Mouse (Mus musculus) kidney, adult 2 months (tissue): ENCODE data around the gene Clic4. TPM values are rescaled to one million over a fixed set of nuclear protein-coding genes. Genes with fewer than 3 reads are reported as not detected.

Experiments
- DNase-seq: peaks from one replicate; pipeline ENCODE4 v3.0.0; 2021
- H3K27ac ChIP-seq: fragments of 200-500 bp; 2 replicates; pipeline ENCODE4 v1.5.1; 2012; ENCODE audit warnings: low read depth, low read length, control low read depth, inconsistent platforms; ENCODE audit not compliant: insufficient read depth
- H3K27me3 ChIP-seq: fragments of 200-500 bp; replicated peaks from 2 replicates; pipeline ENCODE4 v1.6.1; 2012; ENCODE audit warnings: mild to moderate bottlenecking, moderate library complexity, low read length, inconsistent platforms; ENCODE audit not compliant: control insufficient read depth, insufficient read depth
- H3K36me3 ChIP-seq: fragments of 200-500 bp; 2 replicates; pipeline ENCODE4 v1.6.1; 2012; ENCODE audit warnings: mild to moderate bottlenecking, moderate library complexity, low read length, inconsistent platforms; ENCODE audit not compliant: control insufficient read depth, insufficient read depth
- H3K4me1 ChIP-seq: fragments of 200-500 bp; 2 replicates; pipeline ENCODE4 v1.6.1; 2011; ENCODE audit warnings: low read length; ENCODE audit not compliant: control insufficient read depth, insufficient read depth
- H3K4me3 ChIP-seq: fragments of 200-500 bp; 2 replicates; pipeline ENCODE4 v1.5.1; 2011; ENCODE audit warnings: mild to moderate bottlenecking, low read depth, low read length, control low read depth; ENCODE audit not compliant: insufficient read depth
- CTCF ChIP-seq: fragments of 200-500 bp; conservative IDR thresholded peaks from 2 replicates; pipeline ENCODE4 v1.5.1; 2011; ENCODE audit warnings: low read depth, mild to moderate bottlenecking, control low read depth, low read length, moderate library complexity, mixed read lengths; ENCODE audit not compliant: insufficient read depth, insufficient read length
- POLR2A ChIP-seq: fragments of 200-500 bp; IDR thresholded peaks from one replicate; pipeline ENCODE4 v1.6.1; 2011; ENCODE audit warnings: low read depth, low read length, control low read depth
- WGBS: fragments of 180-500 bp; shearing (Covaris S2); methylation state at CpG from one replicate; pipeline ENCODE4 v1.1.7; 2018; 5-methylcytosine and 5-hydroxymethylcytosine counted together
- polyA plus RNA-seq: library from polyadenylated mRNA; depleted of rRNA; stranded (reverse); fragments of >200 nt; gene quantifications from 2 replicates; pipeline ENCODE4 v1.2.3, GENCODE M21; 2012

Clic4 gene
- polyA plus RNA-seq, 1 experiment = 91.1 TPM

- peaks cover 12% of the 10 kb centered on the region for H3K4me1 ChIP-seq
- H3K27me3 ChIP-seq = no peaks in the 10 kb centered on the region
- TF ChIP-seq CTCF (no peak), POLR2A (no peak)
- no peak overlapping the region for H3K27ac ChIP-seq
- WGBS = 64% methylated on average over 5 of the region's 5 CpGs
- no peak overlapping the region for H3K4me3 ChIP-seq
- H3K36me3 ChIP-seq = no peaks in the 10 kb centered on the region
- no peak for DNase-seq
Measured at GRCm38 (mm10) chr4:135231543-135231942, 41.1 kb downstream of the Clic4 start.

DNA sequence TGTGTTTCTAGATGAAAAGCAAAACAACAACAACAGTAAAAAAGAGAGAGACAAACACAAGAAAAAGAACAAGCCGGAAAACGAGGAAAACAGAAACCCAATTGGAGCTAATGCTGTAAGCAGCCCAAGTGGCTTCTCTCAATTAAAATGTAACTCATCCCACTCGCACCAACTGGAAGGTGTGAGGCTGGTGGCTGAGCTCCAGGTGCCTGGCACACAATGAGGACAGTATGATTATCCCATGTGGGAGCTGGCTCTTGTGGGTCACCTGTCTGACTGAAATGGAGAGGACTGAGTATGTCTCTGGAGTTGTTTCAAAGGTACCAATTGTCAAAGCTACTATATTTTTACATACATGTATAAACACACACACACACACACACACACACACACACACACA lies 41.5 kb downstream of the Clic4 start:
- H3K27me3 ChIP-seq = no peaks in the 10 kb centered on the region
- peaks cover 10% of the 10 kb centered on the region for H3K4me1 ChIP-seq
- peak overlapping the region; percentile 19; the same call in 1 of the 2 replicates for H3K27ac ChIP-seq
- H3K36me3 ChIP-seq = no peaks in the 10 kb centered on the region
- no peak for TF ChIP-seq CTCF
- TF ChIP-seq POLR2A = no peak
- WGBS = 37% methylated on average over 3 of the region's 3 CpGs
- peak; percentile 80 for DNase-seq
- no peak overlapping the region for H3K4me3 ChIP-seq

- 69% methylated on average over 5 of the region's 5 CpGs for WGBS
- Histone ChIP-seq H3K27me3 (no peaks in the 10 kb centered on the region), H3K4me1 (peaks cover 8% of the 10 kb centered on the region; the same call in 1 of the 2 replicates), H3K4me3 (no peak overlapping the region), H3K36me3 (no peaks in the 10 kb centered on the region), H3K27ac (peak overlapping the region; percentile 19; the same call in 1 of the 2 replicates)
- TF ChIP-seq CTCF (no peak), POLR2A (no peak)
- DNase-seq = no peak
Measured at GRCm38 (mm10) chr4:135230661-135231060, 42.0 kb downstream of the Clic4 start.

DNA sequence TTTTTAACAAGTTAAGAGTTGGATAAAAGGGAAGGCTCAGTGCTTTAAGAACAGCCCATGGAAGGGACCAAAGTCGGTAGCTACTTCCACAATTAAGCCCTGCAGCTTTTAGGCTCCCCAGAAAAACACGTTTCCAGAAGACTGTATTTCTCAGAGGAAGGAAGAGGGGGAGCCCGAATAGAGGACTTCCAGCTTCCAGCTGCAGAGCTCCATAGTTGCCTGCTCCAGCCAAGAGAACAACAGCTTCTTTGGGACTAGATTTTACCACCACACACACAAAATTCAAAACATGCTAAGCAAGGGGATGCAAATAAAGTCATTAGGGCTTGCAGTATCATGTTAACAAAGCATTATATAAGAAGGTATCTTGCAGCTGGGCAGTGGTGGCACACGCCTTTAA lies 42.7 kb downstream of the Clic4 start:
- Histone ChIP-seq H3K4me1 (peaks cover 8% of the 10 kb centered on the region; the same call in 1 of the 2 replicates), H3K27me3 (no peaks in the 10 kb centered on the region), H3K36me3 (no peaks in the 10 kb centered on the region), H3K4me3 (no peak overlapping the region), H3K27ac (no peak overlapping the region)
- TF ChIP-seq POLR2A = no peak
- TF ChIP-seq CTCF = no peak
- 44% methylated on average over 4 of the region's 4 CpGs for WGBS
- DNase-seq = no peak

GRCm38 (mm10) chr4:135228136-135228535 lies 44.5 kb downstream of the Clic4 start:
- H3K27ac ChIP-seq = no peak overlapping the region
- DNase-seq = no peak
- no peaks in the 10 kb centered on the region for H3K27me3 ChIP-seq
- 64% methylated on average over 3 of the region's 3 CpGs for WGBS
- H3K36me3 ChIP-seq = no peaks in the 10 kb centered on the region
- TF ChIP-seq CTCF (no peak), POLR2A (no peak)
- peaks cover 8% of the 10 kb centered on the region; the same call in 1 of the 2 replicates for H3K4me1 ChIP-seq
- H3K4me3 ChIP-seq = no peak overlapping the region

GRCm38 (mm10) chr4:135226008-135226667 lies 46.5 kb downstream of the Clic4 start:
- 73% methylated on average over 12 of the region's 12 CpGs for WGBS
- Histone ChIP-seq H3K4me3 (no peak overlapping the region), H3K27me3 (no peaks in the 10 kb centered on the region), H3K4me1 (peaks cover 9% of the 10 kb centered on the region; the same call in 1 of the 2 replicates), H3K36me3 (peaks cover 1% of the 10 kb centered on the region; the same call in 1 of the 2 replicates), H3K27ac (peak overlapping the region; percentile 29; the same call in 1 of the 2 replicates)
- DNase-seq = no peak
- TF ChIP-seq CTCF (no peak), POLR2A (no peak)

GRCm38 (mm10) chr4:135223808-135224207 lies 48.8 kb downstream of the Clic4 start:
- WGBS = 63% methylated on average over 9 of the region's 9 CpGs
- Histone ChIP-seq H3K36me3 (peaks cover 1% of the 10 kb centered on the region; the same call in 1 of the 2 replicates), H3K4me3 (no peak overlapping the region), H3K27ac (no peak overlapping the region), H3K4me1 (peaks cover 15% of the 10 kb centered on the region; the same call in 1 of the 2 replicates), H3K27me3 (no peaks in the 10 kb centered on the region)
- no peak for DNase-seq
- TF ChIP-seq POLR2A (no peak), CTCF (no peak)
